Mouse (Mus musculus) embryonic facial prominence, embryonic 10.5 days (tissue): ENCODE data around the gene Zcchc14. TPM values are rescaled to one million over a fixed set of nuclear protein-coding genes. Genes with fewer than 3 reads are reported as not detected.

Experiments
- DNase-seq: peaks from one replicate; pipeline ENCODE4 v3.0.0-alpha.2; 2017; ENCODE audit warnings: low spot score
- H3K27ac ChIP-seq: fragments of 300-500 bp; sonication (generic); replicated peaks from 2 replicates; pipeline ENCODE4 v1.5.1; 2016; ENCODE audit warnings: mild to moderate bottlenecking
- H3K27me3 ChIP-seq: fragments of 300-500 bp; sonication (generic); replicated peaks from 2 replicates; pipeline ENCODE4 v1.6.1; 2016; ENCODE audit warnings: low read depth, mild to moderate bottlenecking; ENCODE audit not compliant: poor library complexity, severe bottlenecking
- H3K36me3 ChIP-seq: fragments of 300-500 bp; sonication (generic); replicated peaks from 2 replicates; pipeline ENCODE4 v1.6.1; 2016; ENCODE audit warnings: mild to moderate bottlenecking, moderate library complexity
- H3K4me1 ChIP-seq: fragments of 300-500 bp; sonication (generic); 2 replicates; pipeline ENCODE4 v1.6.1; 2016
- H3K4me3 ChIP-seq: fragments of 300-500 bp; sonication (generic); 2 replicates; pipeline ENCODE4 v1.5.1; 2016; ENCODE audit warnings: mild to moderate bottlenecking, moderate library complexity
- H3K9me3 ChIP-seq: fragments of 300-500 bp; sonication (generic); 2 replicates; pipeline ENCODE4 v1.6.1; 2016; ENCODE audit warnings: mild to moderate bottlenecking
- WGBS: fragments of 180-500 bp; shearing (Covaris S2); methylation state at CpG from one replicate; pipeline ENCODE4 v1.1.7; 2016; 5-methylcytosine and 5-hydroxymethylcytosine counted together
- polyA plus RNA-seq: library from polyadenylated mRNA; unstranded; fragments of >200 nt; fragmentation: Nextera tagmentation; extraction: Ambion mirVana; gene quantifications from 2 replicates; pipeline ENCODE4 v1.2.1, GENCODE M21; 2016

Gene Zcchc14
- polyA plus RNA-seq, 1 experiment from 2014 or later, result 17.3 TPM

GRCm38 (mm10) chr8:121643384-121643783, 9.3 kb downstream of the Zcchc14 start:
- 0 out of 2 replicates have a peak overlapping the region, but pooled peaks have one; percentile 14 for H3K27ac ChIP-seq
- no peaks in the 10 kb centered on the region for H3K27me3 ChIP-seq
- H3K36me3 ChIP-seq, result peaks cover 20% of the 10 kb centered on the region; the same call in 1 of the 2 replicates
- peaks cover 45% of the 10 kb centered on the region for H3K4me1 ChIP-seq
- 84% methylated on average over 11 of the region's 11 CpGs for WGBS
- H3K9me3 ChIP-seq, result no peaks in the 10 kb centered on the region
- H3K4me3 ChIP-seq, result no peak overlapping the region
- DNase-seq, result no peak

GRCm38 (mm10) chr8:121642804-121643203, 9.9 kb downstream of the Zcchc14 start:
- H3K27me3 ChIP-seq, result no peaks in the 10 kb centered on the region
- H3K36me3 ChIP-seq, result peaks cover 21% of the 10 kb centered on the region; the same call in 1 of the 2 replicates
- 81% methylated on average over 3 of the region's 3 CpGs for WGBS
- peaks cover 39% of the 10 kb centered on the region for H3K4me1 ChIP-seq
- DNase-seq, result no peak
- H3K9me3 ChIP-seq, result no peaks in the 10 kb centered on the region
- peak overlapping the region; percentile 14; the same call in 1 of the 2 replicates for H3K27ac ChIP-seq
- H3K4me3 ChIP-seq, result no peak overlapping the region

- 89% methylated on average over 8 of the region's 8 CpGs for WGBS
- DNase-seq, result no peak
- H3K9me3 ChIP-seq, result no peaks in the 10 kb centered on the region
- H3K36me3 ChIP-seq, result peaks cover 34% of the 10 kb centered on the region
- no peaks in the 10 kb centered on the region for H3K27me3 ChIP-seq
- H3K4me1 ChIP-seq, result peaks cover 28% of the 10 kb centered on the region
- H3K4me3 ChIP-seq, result no peak overlapping the region
- H3K27ac ChIP-seq, result no peak overlapping the region
These were observed 16.5 kb downstream of the Zcchc14 start for GRCm38 (mm10) chr8:121636180-121636579.

GRCm38 (mm10) chr8:121635534-121635933, 17.2 kb downstream of the Zcchc14 start:
- Histone ChIP-seq H3K4me1 (peaks cover 28% of the 10 kb centered on the region), H3K27ac (no peak overlapping the region), H3K27me3 (no peaks in the 10 kb centered on the region), H3K9me3 (no peaks in the 10 kb centered on the region), H3K36me3 (peaks cover 34% of the 10 kb centered on the region), H3K4me3 (no peak overlapping the region)
- DNase-seq, result no peak
- WGBS, result 61% methylated on average over 6 of the region's 6 CpGs

GRCm38 (mm10) chr8:121632401-121632800, 20.3 kb downstream of the Zcchc14 start:
- H3K4me1 ChIP-seq, result peaks cover 28% of the 10 kb centered on the region
- no peaks in the 10 kb centered on the region for H3K9me3 ChIP-seq
- H3K4me3 ChIP-seq, result no peak overlapping the region
- 82% methylated on average over 5 of the region's 5 CpGs for WGBS
- DNase-seq, result no peak
- H3K27ac ChIP-seq, result no peak overlapping the region
- peaks cover 55% of the 10 kb centered on the region for H3K36me3 ChIP-seq
- H3K27me3 ChIP-seq, result no peaks in the 10 kb centered on the region

- H3K36me3 ChIP-seq, result peaks cover 59% of the 10 kb centered on the region
- no peak for DNase-seq
- H3K4me3 ChIP-seq, result no peak overlapping the region
- H3K27me3 ChIP-seq, result no peaks in the 10 kb centered on the region
- peaks cover 25% of the 10 kb centered on the region for H3K4me1 ChIP-seq
- no peak overlapping the region for H3K27ac ChIP-seq
- H3K9me3 ChIP-seq, result no peaks in the 10 kb centered on the region
- WGBS, result 59% methylated on average over 7 of the region's 7 CpGs
These were observed 21.0 kb downstream of the Zcchc14 start for GRCm38 (mm10) chr8:121631645-121632071.

- Histone ChIP-seq H3K27ac (no peak overlapping the region), H3K36me3 (peaks cover 57% of the 10 kb centered on the region), H3K9me3 (no peaks in the 10 kb centered on the region), H3K27me3 (no peaks in the 10 kb centered on the region), H3K4me1 (peaks cover 30% of the 10 kb centered on the region), H3K4me3 (no peak overlapping the region)
- no peak for DNase-seq
- 93% methylated on average over 4 of the region's 4 CpGs for WGBS
These were observed 24.0 kb downstream of the Zcchc14 start for GRCm38 (mm10) chr8:121628681-121629080.

- peaks cover 60% of the 10 kb centered on the region for H3K36me3 ChIP-seq
These were observed 29.7 kb downstream of the Zcchc14 start for GRCm38 (mm10) chr8:121623043-121623442.

GRCm38 (mm10) chr8:121621879-121622278, 30.8 kb downstream of the Zcchc14 start:
- H3K36me3 ChIP-seq, result peaks cover 60% of the 10 kb centered on the region
- no peaks in the 10 kb centered on the region for H3K9me3 ChIP-seq
- WGBS, result 74% methylated on average over 1 of the region's 1 CpGs

More at GRCm38 (mm10) chr8:121623043-121623442, 29.7 kb downstream of the Zcchc14 start:
- Histone ChIP-seq H3K27ac (no peak overlapping the region), H3K4me1 (peaks cover 22% of the 10 kb centered on the region), H3K9me3 (no peaks in the 10 kb centered on the region), H3K4me3 (no peak overlapping the region), H3K27me3 (no peaks in the 10 kb centered on the region)
- WGBS, result 93% methylated on average over 8 of the region's 8 CpGs
- DNase-seq, result no peak

GRCm38 (mm10) chr8:121620801-121621516, 31.7 kb downstream of the Zcchc14 start:
- Histone ChIP-seq H3K4me1 (peaks cover 14% of the 10 kb centered on the region), H3K27ac (0 out of 2 replicates have a peak overlapping the region, but pooled peaks have one; percentile 16), H3K9me3 (no peaks in the 10 kb centered on the region), H3K4me3 (no peak overlapping the region), H3K36me3 (peaks cover 60% of the 10 kb centered on the region), H3K27me3 (no peaks in the 10 kb centered on the region)
- 87% methylated on average over 12 of the region's 12 CpGs for WGBS
- no peak for DNase-seq

More at GRCm38 (mm10) chr8:121621879-121622278, 30.8 kb downstream of the Zcchc14 start:
- H3K4me1 ChIP-seq, result peaks cover 22% of the 10 kb centered on the region
- no peaks in the 10 kb centered on the region for H3K27me3 ChIP-seq
- DNase-seq, result no peak
- H3K4me3 ChIP-seq, result no peak overlapping the region
- H3K27ac ChIP-seq, result no peak overlapping the region

- peaks cover 64% of the 10 kb centered on the region for H3K36me3 ChIP-seq
- H3K4me3 ChIP-seq, result no peak overlapping the region
- H3K9me3 ChIP-seq, result no peaks in the 10 kb centered on the region
- no peaks in the 10 kb centered on the region for H3K27me3 ChIP-seq
- 66% methylated on average over 7 of the region's 7 CpGs for WGBS
- H3K27ac ChIP-seq, result no peak overlapping the region
- H3K4me1 ChIP-seq, result peaks cover 7% of the 10 kb centered on the region
- no peak for DNase-seq
These were observed 33.2 kb downstream of the Zcchc14 start for GRCm38 (mm10) chr8:121619401-121619995.

GRCm38 (mm10) chr8:121613419-121613818, 39.3 kb downstream of the Zcchc14 start:
- Histone ChIP-seq H3K4me3 (no peak overlapping the region), H3K4me1 (no peaks in the 10 kb centered on the region; the same call in 1 of the 2 replicates), H3K36me3 (peaks cover 79% of the 10 kb centered on the region), H3K27me3 (no peaks in the 10 kb centered on the region), H3K27ac (no peak overlapping the region), H3K9me3 (no peaks in the 10 kb centered on the region)
- DNase-seq, result no peak

- Histone ChIP-seq H3K36me3 (peaks cover 79% of the 10 kb centered on the region), H3K27ac (no peak overlapping the region), H3K4me1 (no peaks in the 10 kb centered on the region; the same call in 1 of the 2 replicates), H3K27me3 (no peaks in the 10 kb centered on the region), H3K4me3 (no peak overlapping the region), H3K9me3 (no peaks in the 10 kb centered on the region)
- no peak for DNase-seq
- WGBS, result 94% methylated on average over 11 of the region's 11 CpGs
These were observed 42.8 kb downstream of the Zcchc14 start for GRCm38 (mm10) chr8:121609916-121610315.
